Mouse (Mus musculus): ENCODE measurements at regions not wholly inside any gene's neighbourhood (a gene's known extent, or its start where the extent isn't known, plus 50 kb on each side); places are given as distances from the start of the nearest gene placed in this dataset.

GRCm38 (mm10) chr13:51026311-51026918, 74.3 kb upstream of the Spin1 start:
- TF ChIP-seq CTCF (IDR thresholded peaks at IDR 0.05): no peak
- no peak for TF ChIP-seq EP300 (IDR thresholded peaks at IDR 0.05)
